Mouse (Mus musculus) cortical plate, adult 2 months (tissue): ENCODE data around the gene Brf1. TPM values are rescaled to one million over a fixed set of nuclear protein-coding genes. Genes with fewer than 3 reads are reported as not detected.

Experiments
- H3K27ac ChIP-seq: fragments of 200-500 bp; 2 replicates; pipeline ENCODE4 v1.5.1; 2012; ENCODE audit warnings: low read length, control low read depth, inconsistent platforms; ENCODE audit not compliant: insufficient read depth
- H3K4me1 ChIP-seq: fragments of 200-500 bp; 2 replicates; pipeline ENCODE4 v1.6.1; 2011; ENCODE audit warnings: low read length; ENCODE audit not compliant: control insufficient read depth, insufficient read depth
- H3K4me3 ChIP-seq: fragments of 200-500 bp; 2 replicates; pipeline ENCODE4 v1.5.1; 2011; ENCODE audit warnings: mild to moderate bottlenecking, low read length, control low read depth; ENCODE audit not compliant: insufficient read depth
- CTCF ChIP-seq: fragments of 200-500 bp; IDR thresholded peaks from 2 replicates; pipeline ENCODE4 v1.5.1; 2011; ENCODE audit warnings: mild to moderate bottlenecking, control low read depth, low read length; ENCODE audit not compliant: insufficient read depth; ENCODE audit errors: extremely low read depth
- POLR2A ChIP-seq: fragments of 200-500 bp; IDR thresholded peaks from 2 replicates; pipeline ENCODE4 v1.6.1; 2011; ENCODE audit warnings: mild to moderate bottlenecking, low read length, control low read depth; ENCODE audit not compliant: insufficient read depth; ENCODE audit errors: extremely low read depth
- polyA plus RNA-seq: library from polyadenylated mRNA; depleted of rRNA; stranded (reverse); fragments of >200 nt; gene quantifications from 2 replicates; pipeline ENCODE4 v1.2.3, GENCODE M21; 2012

Brf1 gene
- polyA plus RNA-seq, 1 experiment: 38.8 TPM

DNA sequence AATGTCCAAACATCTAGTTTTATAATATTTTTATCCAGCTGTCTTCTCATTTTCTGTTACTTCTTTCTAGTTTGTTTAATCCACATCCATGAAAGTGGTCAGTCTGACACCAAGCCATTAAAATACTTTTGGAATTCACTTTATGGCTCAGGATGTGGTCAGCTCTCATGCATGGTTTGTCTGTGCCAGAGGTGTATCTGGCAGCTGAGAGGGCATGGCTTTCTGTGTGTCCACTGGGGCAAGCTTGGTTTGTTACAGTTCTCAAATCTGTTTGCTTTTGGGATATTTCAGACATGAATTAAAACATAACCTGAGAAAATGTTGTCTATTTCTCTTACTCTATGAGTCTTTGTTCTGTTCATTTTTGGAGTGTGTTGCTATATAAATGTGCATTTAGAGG, 21.0 kb upstream of the Brf1 start:
- H3K27ac ChIP-seq: no peak overlapping the region
- TF ChIP-seq POLR2A (no peak), CTCF (no peak)
- H3K4me3 ChIP-seq: no peak overlapping the region
- H3K4me1 ChIP-seq: peaks cover 5% of the 10 kb centered on the region

DNA sequence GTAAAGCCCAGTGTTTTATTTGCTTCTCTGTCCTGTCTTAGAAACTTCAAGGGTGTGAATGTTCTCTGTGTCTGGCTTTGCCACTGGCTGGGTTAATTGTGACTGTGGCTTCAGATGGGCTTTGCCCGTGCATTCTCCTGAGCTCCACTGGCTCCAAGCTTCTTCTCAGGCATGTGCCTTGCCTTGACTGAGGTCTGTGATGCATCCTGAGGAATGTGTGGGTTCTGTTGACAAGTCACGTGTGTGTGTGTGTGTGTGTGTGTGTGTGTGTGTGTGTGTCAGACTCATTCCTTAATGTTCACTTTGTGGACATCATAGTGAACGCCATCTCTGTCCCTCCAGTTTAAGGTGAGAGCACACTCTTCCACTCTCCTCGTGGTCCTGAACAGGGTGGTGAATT, 18.3 kb upstream of the Brf1 start:
- TF ChIP-seq CTCF (no peak), POLR2A (no peak)
- Histone ChIP-seq H3K4me1 (peaks cover 5% of the 10 kb centered on the region), H3K27ac (no peak overlapping the region), H3K4me3 (no peak overlapping the region)

- Histone ChIP-seq H3K27ac (no peak overlapping the region), H3K4me3 (no peak overlapping the region), H3K4me1 (peaks cover 5% of the 10 kb centered on the region)
- TF ChIP-seq CTCF: no peak
- no peak for TF ChIP-seq POLR2A
Observed at GRCm38 (mm10) chr12:113017429-113017984, 17.0 kb upstream of the Brf1 start.

- TF ChIP-seq POLR2A (no peak), CTCF (no peak)
- H3K4me3 ChIP-seq: no peak overlapping the region
- peaks cover 5% of the 10 kb centered on the region for H3K4me1 ChIP-seq
Observed at GRCm38 (mm10) chr12:113016976-113017375, 16.5 kb upstream of the Brf1 start.

GRCm38 (mm10) chr12:113015956-113016355, 15.5 kb upstream of the Brf1 start:
- no peak for TF ChIP-seq CTCF
- no peak for TF ChIP-seq POLR2A
- Histone ChIP-seq H3K4me1 (peaks cover 5% of the 10 kb centered on the region), H3K4me3 (peak overlapping the region; percentile 3; the same call in 1 of the 2 replicates)

More at GRCm38 (mm10) chr12:113016976-113017375, 16.5 kb upstream of the Brf1 start:
- no peak overlapping the region for H3K27ac ChIP-seq

DNA sequence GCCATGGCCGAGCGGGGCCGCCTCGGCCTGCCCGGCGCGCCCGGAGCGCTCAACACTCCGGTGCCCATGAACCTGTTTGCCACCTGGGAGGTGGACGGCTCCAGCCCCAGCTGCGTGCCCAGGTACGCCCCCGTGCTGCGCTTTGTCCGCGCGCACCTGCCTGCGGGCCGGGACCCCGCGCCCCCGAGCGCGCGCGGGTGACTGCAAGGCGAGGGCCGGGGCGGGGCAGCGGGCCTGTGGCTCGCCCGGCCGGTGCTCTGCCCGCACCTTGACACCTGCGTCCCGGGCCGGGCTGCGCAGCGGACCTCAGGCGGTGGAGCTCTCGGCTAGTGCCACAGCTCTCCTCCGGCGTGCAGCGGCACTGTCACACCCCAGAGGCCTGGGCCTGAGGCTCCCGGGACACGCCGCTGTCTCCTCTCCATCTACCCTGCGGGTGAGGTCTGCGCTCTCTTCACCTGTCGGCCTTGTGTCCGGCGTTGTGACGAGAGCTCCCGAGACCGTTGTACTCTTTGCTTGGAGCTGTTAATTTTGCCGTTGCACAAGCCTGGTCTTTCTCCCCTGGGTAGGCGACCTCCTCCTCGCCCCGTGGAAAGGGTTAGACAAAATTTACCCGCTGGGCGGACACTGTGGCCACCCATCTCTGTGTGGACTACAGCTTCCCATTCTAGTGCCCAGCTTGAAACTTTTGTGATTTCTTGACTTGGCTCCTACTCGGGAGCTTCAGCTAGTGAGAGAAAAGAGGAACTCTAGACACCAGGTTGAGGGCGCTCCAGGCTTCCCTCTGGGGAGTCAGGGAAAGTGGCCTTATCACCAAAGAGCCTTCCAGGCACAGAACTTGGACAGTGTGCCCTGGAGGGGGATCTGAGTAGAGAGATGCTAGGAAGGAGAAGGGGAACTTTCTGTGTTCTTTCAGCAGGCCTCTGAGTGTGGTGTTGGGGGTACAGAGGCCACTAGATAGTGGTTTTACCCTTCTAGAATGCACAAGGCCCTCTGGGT, 14.4 kb upstream of the Brf1 start:
- Histone ChIP-seq H3K27ac (peak overlapping the region; percentile 95), H3K4me1 (peaks cover 5% of the 10 kb centered on the region), H3K4me3 (peak overlapping the region; percentile 71)
- TF ChIP-seq CTCF (no peak), POLR2A (no peak)

More at GRCm38 (mm10) chr12:113015956-113016355, 15.5 kb upstream of the Brf1 start:
- H3K27ac ChIP-seq: no peak overlapping the region

GRCm38 (mm10) chr12:113013604-113014558, 13.4 kb upstream of the Brf1 start, which contains the start of gene Pacs2:
TSS of gene Pacs2 (plus strand) at chr12:113014508.
- TF ChIP-seq CTCF (no peak), POLR2A (peak; percentile 81)

GRCm38 (mm10) chr12:113013021-113013491, 12.6 kb upstream of the Brf1 start:
- peaks cover 5% of the 10 kb centered on the region for H3K4me1 ChIP-seq
- peak overlapping the region; percentile 71; the same call in 1 of the 2 replicates for H3K4me3 ChIP-seq
- no peak for TF ChIP-seq CTCF
- no peak for TF ChIP-seq POLR2A
- peak overlapping the region; percentile 98 for H3K27ac ChIP-seq

More at GRCm38 (mm10) chr12:113013604-113014558, 13.4 kb upstream of the Brf1 start, which contains the start of gene Pacs2:
- Histone ChIP-seq H3K27ac (peak within 1 kb of the TSS; percentile 98), H3K4me1 (peaks cover 5% of the 10 kb centered on the region), H3K4me3 (peak within 1 kb of the TSS; percentile 71)
